ENCODE assay signal across 28 mouse cellular contexts in genomic region chr1:191087955-191088354, GRCm38 (mm10). TPM values are rescaled to one million over a fixed set of nuclear protein-coding genes. Genes with fewer than 3 reads are reported as not detected.
"Had no signal": no experiment of that assay in that cellular context is flagged by ENCODE, and none has a peak within 500 bp of the region (broad histone marks: within the 10 kb centered on the region; RNA-seq: fewer than 3 reads in every experiment).

No protein-coding gene starts in this region.

- ATAC-seq: intestine, postnatal 0 days; midbrain, embryonic 15.5 days had no signal

- H3K9me3 ChIP-seq: limb, embryonic 12.5 days; limb, embryonic 15.5 days; lung, embryonic 15.5 days; midbrain, embryonic 12.5 days; midbrain, embryonic 15.5 days; neural tube, embryonic 12.5 days had no signal

- H3K27ac ChIP-seq: left cerebral cortex, adult 2 months; limb, embryonic 12.5 days; limb, embryonic 15.5 days; midbrain, embryonic 12.5 days; midbrain, embryonic 15.5 days; neural tube, embryonic 12.5 days had no signal

- H3K4me1 ChIP-seq: limb, embryonic 12.5 days; midbrain, embryonic 12.5 days; midbrain, embryonic 15.5 days; neural tube, embryonic 12.5 days had no signal

- H3K36me3 ChIP-seq: midbrain, embryonic 15.5 days had no signal

- H3K4me3 ChIP-seq: left cerebral cortex, adult 2 months; limb, embryonic 12.5 days; limb, embryonic 15.5 days; lung, embryonic 15.5 days; midbrain, embryonic 12.5 days; midbrain, embryonic 15.5 days; neural tube, embryonic 12.5 days had no signal

- DNase-seq: kidney, adult 2 months; kidney, postnatal 10 days; kidney, postnatal 36 days; layer of hippocampus, postnatal 36 days; left cerebral cortex, postnatal 4 days; thymus, adult 18-20 months; thymus, postnatal 36 days had no signal

- H3K27me3 ChIP-seq: limb, embryonic 12.5 days; limb, embryonic 15.5 days; lung, embryonic 15.5 days; midbrain, embryonic 12.5 days; midbrain, embryonic 15.5 days; neural tube, embryonic 12.5 days had no signal

- H3K4me2 ChIP-seq: limb, embryonic 12.5 days; limb, embryonic 15.5 days; liver, embryonic 11.5 days; lung, embryonic 15.5 days; midbrain, embryonic 12.5 days; midbrain, embryonic 15.5 days; neural tube, embryonic 12.5 days had no signal

- H3K9ac ChIP-seq: limb, embryonic 12.5 days; limb, embryonic 15.5 days; lung, embryonic 15.5 days; midbrain, embryonic 12.5 days; midbrain, embryonic 15.5 days; neural tube, embryonic 12.5 days had no signal

RNA-seq across cellular contexts. Expression of gene Spata45, which starts 51.5 kb away (rescaled TPM):
- total RNA-seq: layer of hippocampus, adult 8-10 months; layer of hippocampus, postnatal 10 days; layer of hippocampus, postnatal 36 days; left cerebral cortex, adult 2 months; left cerebral cortex, postnatal 10 days; left cerebral cortex, postnatal 4 days; megakaryocyte, adult 5-6 weeks; neutrophil, adult 5-6 weeks had no signal
- polyA plus RNA-seq: kidney, adult 2 months; kidney, embryonic 14.5 days; limb, embryonic 12.5 days; limb, embryonic 15.5 days; liver, embryonic 11.5 days; liver, embryonic 16.5 days; lung, embryonic 15.5 days; macrophage; midbrain, embryonic 12.5 days; midbrain, embryonic 15.5 days; small intestine, adult 2 months; spleen, adult 2 months; stomach, embryonic 16.5 days; urinary bladder, adult 2 months had no signal
